Mouse (Mus musculus): ENCODE data around the gene Tmem87a. TPM values are rescaled to one million over a fixed set of nuclear protein-coding genes. Genes with fewer than 3 reads are reported as not detected.

The Tmem87a gene
- polyA plus RNA-seq, 1 experiment from 2014 or later = 6.3 TPM

DNA sequence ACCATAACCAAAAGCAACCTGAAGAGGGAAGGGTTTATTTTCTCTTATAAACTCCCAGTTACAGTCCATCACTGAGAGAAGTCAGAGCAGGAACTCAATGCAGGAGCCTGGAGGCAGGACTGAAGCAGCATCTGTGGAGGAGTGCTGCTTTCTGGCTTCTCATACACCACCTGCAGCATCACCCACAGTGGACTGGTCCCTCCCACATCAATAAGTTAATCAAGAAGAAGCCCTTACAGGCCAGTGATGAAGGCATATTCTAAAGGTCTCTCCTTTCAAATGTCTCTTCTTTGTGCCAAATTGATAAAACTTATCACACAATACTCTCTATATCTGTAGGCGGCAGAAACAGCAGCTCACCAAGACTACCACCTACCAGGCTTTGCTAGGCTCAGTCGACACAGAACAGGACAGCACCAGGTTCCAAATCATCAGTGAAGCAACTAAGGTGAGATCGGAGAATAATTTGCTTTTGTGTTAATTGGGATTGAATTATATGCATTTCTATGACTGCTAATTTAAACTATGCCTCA lies 7.2 kb upstream of the Tmem87a start:
- Histone ChIP-seq H3K4me1 (ENCODE audit: control insufficient read depth, insufficient read depth, low read depth, low read length) (no peaks in the 10 kb centered on the region), H3K27me3 (replicated peaks; ENCODE audit: control insufficient read depth, insufficient read depth, low read length) (no peaks in the 10 kb centered on the region), H3K27ac (ENCODE audit: low read depth, low read length) (no peak overlapping the region), H3K4me3 (ENCODE audit: low read length) (no peak overlapping the region), H3K36me3 (ENCODE audit: control insufficient read depth, insufficient read depth, low read length) (peaks cover 3% of the 10 kb centered on the region; the same call in 1 of the 2 replicates), H3K9ac (ENCODE audit: low read depth, low read length) (no peak overlapping the region), H3K4me2 (ENCODE audit: low read length) (no peak overlapping the region), H3K9me3 (ENCODE audit: control insufficient read depth, low read length) (no peaks in the 10 kb centered on the region)
- WGBS = 94% methylated on average over 3 of the region's 3 CpGs
- no peak for ATAC-seq

DNA sequence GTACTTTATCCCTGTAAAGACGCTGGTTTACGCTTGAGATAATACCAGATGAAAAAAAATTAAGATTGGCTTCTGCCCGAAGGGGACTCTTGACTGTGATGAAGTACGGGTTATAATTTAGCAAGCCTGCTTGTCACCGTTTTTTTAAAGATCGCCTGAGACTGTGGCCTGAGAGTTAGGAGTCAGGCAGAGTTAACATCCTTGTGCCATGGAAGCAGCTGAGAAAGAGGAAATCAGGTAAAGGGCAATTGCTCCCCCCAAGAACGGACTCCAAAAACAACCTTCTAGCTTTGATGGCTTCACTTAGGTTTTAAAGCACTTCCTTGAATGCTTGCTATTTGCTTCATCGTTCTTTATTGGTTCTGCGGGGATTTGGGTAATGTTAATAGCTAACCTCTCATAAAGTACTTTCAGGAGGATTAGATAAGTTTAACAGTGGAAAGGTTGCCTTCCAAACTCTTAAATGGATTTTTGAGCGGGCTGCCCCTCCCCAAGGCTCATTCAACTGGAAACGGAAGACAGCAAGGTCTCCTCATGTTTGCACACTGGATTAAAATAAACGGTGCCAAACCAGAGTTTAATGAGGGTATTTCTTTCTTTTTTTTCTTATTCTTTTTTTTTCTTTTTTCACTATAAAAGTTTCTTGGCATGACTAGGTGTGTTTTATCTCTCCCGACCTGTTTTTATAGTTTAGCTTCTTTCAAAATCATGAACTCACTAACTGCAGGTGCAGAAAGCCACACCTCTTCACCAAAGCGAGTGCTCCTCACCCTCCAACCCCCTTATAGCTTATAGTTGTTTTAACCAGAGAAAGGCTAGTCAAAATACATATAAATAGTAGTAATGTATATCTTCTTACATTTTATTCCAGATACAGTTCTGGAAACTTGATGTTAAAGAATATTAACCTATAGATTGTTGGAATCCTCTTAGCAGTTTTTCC lies 1.2 kb upstream of the Tmem87a start:
- Histone ChIP-seq H3K9me3 (ENCODE audit: control insufficient read depth, low read length) (no peaks in the 10 kb centered on the region), H3K9ac (ENCODE audit: low read depth, low read length) (peak overlapping the region; percentile 61), H3K4me2 (ENCODE audit: low read length) (peak overlapping the region; percentile 66), H3K4me3 (ENCODE audit: low read length) (peak overlapping the region; percentile 85), H3K27ac (ENCODE audit: low read depth, low read length) (peak overlapping the region; percentile 81), H3K4me1 (ENCODE audit: control insufficient read depth, insufficient read depth, low read depth, low read length) (peaks cover 16% of the 10 kb centered on the region), H3K27me3 (replicated peaks; ENCODE audit: control insufficient read depth, insufficient read depth, low read length) (no peaks in the 10 kb centered on the region), H3K36me3 (ENCODE audit: control insufficient read depth, insufficient read depth, low read length) (no peaks in the 10 kb centered on the region)
- no peak for ATAC-seq
- 39% methylated on average over 14 of the region's 14 CpGs for WGBS

DNA sequence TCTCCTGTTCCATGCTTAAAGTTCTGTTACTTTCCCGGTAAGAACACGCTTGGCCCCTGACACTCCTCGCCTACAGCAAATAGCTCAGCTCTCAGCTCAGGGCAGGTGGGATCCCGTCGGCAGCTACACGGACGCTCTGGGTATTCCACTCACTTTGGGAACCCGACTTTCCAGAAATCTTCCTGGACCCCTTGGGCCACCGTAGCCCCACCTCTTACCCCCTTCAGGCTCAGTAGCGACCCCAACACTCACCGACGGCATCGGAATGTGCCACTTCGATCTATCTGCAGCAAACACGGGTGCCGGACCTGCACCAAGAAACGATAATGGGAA lies 294 bp downstream of the Tmem87a start, which contains the start of gene Ganc:
Gene Ganc, plus strand, starts transcription at position 244 of the 333 bp plus-strand sequence.
- H3K4me3 ChIP-seq (ENCODE audit: low read length) = peak within 1 kb of the TSS; percentile 85
- peak; percentile 92 for ATAC-seq
- under 1% methylated on average over 17 of the region's 17 CpGs for WGBS

DNA sequence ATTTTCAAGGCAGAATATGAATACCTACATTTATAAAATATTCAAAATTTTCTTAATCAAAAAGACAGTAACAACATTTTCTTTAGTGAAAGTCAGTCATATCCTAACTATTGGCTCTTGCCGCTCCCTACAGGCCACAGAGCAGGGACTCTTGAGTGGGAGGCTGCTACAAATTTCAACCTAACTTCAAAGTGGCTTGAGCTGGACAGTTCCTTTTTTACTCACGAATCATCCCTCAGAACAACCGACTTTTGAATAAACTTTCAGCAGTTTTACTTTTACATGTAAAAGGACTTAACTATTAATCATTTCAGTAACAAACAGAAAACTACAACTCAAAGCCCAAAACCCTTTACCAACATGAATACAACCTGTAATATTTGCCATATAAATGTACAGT lies 1.1 kb downstream of the Tmem87a start:
- H3K9me3 ChIP-seq (ENCODE audit: control insufficient read depth, low read length) = no peaks in the 10 kb centered on the region
- no peak overlapping the region; the same call in 1 of the 2 replicates for H3K9ac ChIP-seq (ENCODE audit: low read depth, low read length)
- H3K27me3 ChIP-seq (replicated peaks; ENCODE audit: control insufficient read depth, insufficient read depth, low read length) = no peaks in the 10 kb centered on the region
- no peak for ATAC-seq
- peaks cover 16% of the 10 kb centered on the region for H3K4me1 ChIP-seq (ENCODE audit: control insufficient read depth, insufficient read depth, low read depth, low read length)
- peak overlapping the region; percentile 85; the same call in 1 of the 2 replicates for H3K4me3 ChIP-seq (ENCODE audit: low read length)
- 63% methylated on average over 3 of the region's 3 CpGs for WGBS
- H3K4me2 ChIP-seq (ENCODE audit: low read length) = peak overlapping the region; percentile 62
- no peak overlapping the region for H3K27ac ChIP-seq (ENCODE audit: low read depth, low read length)
- no peaks in the 10 kb centered on the region for H3K36me3 ChIP-seq (ENCODE audit: control insufficient read depth, insufficient read depth, low read length)

More for the DNA sequence above, 294 bp downstream of the Tmem87a start, which contains the start of gene Ganc:
- Histone ChIP-seq H3K9me3 (ENCODE audit: control insufficient read depth, low read length) (no peaks in the 10 kb centered on the region), H3K27ac (ENCODE audit: low read depth, low read length) (peak within 1 kb of the TSS; percentile 82), H3K4me2 (ENCODE audit: low read length) (peak within 1 kb of the TSS; percentile 66), H3K4me1 (ENCODE audit: control insufficient read depth, insufficient read depth, low read depth, low read length) (peaks cover 16% of the 10 kb centered on the region), H3K27me3 (replicated peaks; ENCODE audit: control insufficient read depth, insufficient read depth, low read length) (no peaks in the 10 kb centered on the region), H3K9ac (ENCODE audit: low read depth, low read length) (peak within 1 kb of the TSS; percentile 79), H3K36me3 (ENCODE audit: control insufficient read depth, insufficient read depth, low read length) (no peaks in the 10 kb centered on the region)

DNA sequence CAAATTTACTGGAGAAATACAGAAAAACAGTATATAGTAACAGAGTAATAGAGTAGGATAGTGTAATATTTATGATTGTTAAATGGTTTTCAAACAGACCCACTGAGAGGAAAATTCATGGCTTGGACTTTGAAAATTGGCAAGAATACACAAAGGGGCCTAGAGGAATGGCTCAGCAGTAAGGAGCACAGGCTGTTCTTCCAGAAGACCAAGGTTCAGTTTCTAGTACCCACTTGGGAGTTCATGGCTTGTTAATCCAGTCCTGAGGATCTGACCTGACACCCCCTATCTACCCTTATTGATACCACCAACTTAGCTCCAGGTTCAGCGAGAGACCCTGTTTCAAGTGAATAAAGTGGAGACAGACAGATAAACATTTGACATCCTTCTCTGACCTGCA lies 6.0 kb downstream of the Tmem87a start:
- Histone ChIP-seq H3K4me1 (ENCODE audit: control insufficient read depth, insufficient read depth, low read depth, low read length) (peaks cover 7% of the 10 kb centered on the region), H3K4me3 (ENCODE audit: low read length) (no peak overlapping the region), H3K9me3 (ENCODE audit: control insufficient read depth, low read length) (no peaks in the 10 kb centered on the region), H3K4me2 (ENCODE audit: low read length) (no peak overlapping the region), H3K9ac (ENCODE audit: low read depth, low read length) (no peak overlapping the region), H3K36me3 (ENCODE audit: control insufficient read depth, insufficient read depth, low read length) (peaks cover 12% of the 10 kb centered on the region), H3K27me3 (replicated peaks; ENCODE audit: control insufficient read depth, insufficient read depth, low read length) (no peaks in the 10 kb centered on the region), H3K27ac (ENCODE audit: low read depth, low read length) (no peak overlapping the region)
- 94% methylated on average over 1 of the region's 1 CpGs for WGBS
- ATAC-seq = no peak

DNA sequence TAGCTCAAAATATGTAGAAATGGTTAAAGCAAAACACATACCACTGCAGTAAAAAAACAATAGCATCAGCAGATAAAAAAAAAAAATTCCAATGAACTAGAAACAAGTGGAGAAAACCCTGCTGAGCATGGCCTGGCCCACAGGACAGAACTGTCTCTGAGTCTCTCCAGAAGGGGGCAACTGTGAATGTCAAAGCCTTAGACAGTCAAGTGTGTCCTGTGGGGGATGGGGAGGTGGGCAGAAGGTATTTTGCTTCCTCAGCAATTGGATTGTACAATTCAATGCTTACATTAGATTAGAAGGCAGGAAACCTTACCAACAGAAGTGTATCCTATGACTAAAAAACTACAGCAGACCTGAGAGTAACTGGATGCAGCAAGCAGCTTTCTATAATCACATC lies 11.5 kb downstream of the Tmem87a start:
- Histone ChIP-seq H3K36me3 (ENCODE audit: control insufficient read depth, insufficient read depth, low read length) (peaks cover 33% of the 10 kb centered on the region), H3K27ac (ENCODE audit: low read depth, low read length) (no peak overlapping the region), H3K27me3 (replicated peaks; ENCODE audit: control insufficient read depth, insufficient read depth, low read length) (no peaks in the 10 kb centered on the region), H3K9me3 (ENCODE audit: control insufficient read depth, low read length) (no peaks in the 10 kb centered on the region), H3K4me1 (ENCODE audit: control insufficient read depth, insufficient read depth, low read depth, low read length) (no peaks in the 10 kb centered on the region), H3K4me2 (ENCODE audit: low read length) (no peak overlapping the region), H3K4me3 (ENCODE audit: low read length) (no peak overlapping the region), H3K9ac (ENCODE audit: low read depth, low read length) (no peak overlapping the region)
- no peak for ATAC-seq

DNA sequence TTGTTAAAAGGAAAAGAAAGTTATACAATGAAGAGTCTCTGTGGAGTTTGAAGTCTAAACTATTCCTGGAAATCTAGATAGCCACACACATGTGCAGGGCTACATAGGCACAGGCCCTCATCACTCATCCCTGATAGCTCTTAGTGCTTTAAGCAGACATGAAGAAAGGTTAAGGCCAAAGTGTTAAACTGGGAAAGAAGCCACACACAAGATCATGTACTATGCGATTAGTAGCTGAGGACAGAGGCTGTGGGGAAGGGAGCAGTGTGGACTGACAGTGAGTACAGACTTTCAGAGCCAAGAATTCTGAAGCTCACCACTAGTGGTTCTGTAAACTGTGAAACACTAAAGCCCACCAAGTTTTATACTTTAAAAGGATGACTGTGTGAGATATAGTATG lies 13.0 kb downstream of the Tmem87a start:
- no peak overlapping the region for H3K9ac ChIP-seq (ENCODE audit: low read depth, low read length)
- H3K4me2 ChIP-seq (ENCODE audit: low read length) = no peak overlapping the region
- H3K36me3 ChIP-seq (ENCODE audit: control insufficient read depth, insufficient read depth, low read length) = peaks cover 31% of the 10 kb centered on the region
- H3K4me3 ChIP-seq (ENCODE audit: low read length) = no peak overlapping the region
- no peak overlapping the region for H3K27ac ChIP-seq (ENCODE audit: low read depth, low read length)
- no peaks in the 10 kb centered on the region for H3K4me1 ChIP-seq (ENCODE audit: control insufficient read depth, insufficient read depth, low read depth, low read length)
- H3K27me3 ChIP-seq (replicated peaks; ENCODE audit: control insufficient read depth, insufficient read depth, low read length) = no peaks in the 10 kb centered on the region
- ATAC-seq = no peak
- whole genome bisulfite sequencing = 95% methylated on average over 1 of the region's 1 CpGs
- no peaks in the 10 kb centered on the region for H3K9me3 ChIP-seq (ENCODE audit: control insufficient read depth, low read length)

DNA sequence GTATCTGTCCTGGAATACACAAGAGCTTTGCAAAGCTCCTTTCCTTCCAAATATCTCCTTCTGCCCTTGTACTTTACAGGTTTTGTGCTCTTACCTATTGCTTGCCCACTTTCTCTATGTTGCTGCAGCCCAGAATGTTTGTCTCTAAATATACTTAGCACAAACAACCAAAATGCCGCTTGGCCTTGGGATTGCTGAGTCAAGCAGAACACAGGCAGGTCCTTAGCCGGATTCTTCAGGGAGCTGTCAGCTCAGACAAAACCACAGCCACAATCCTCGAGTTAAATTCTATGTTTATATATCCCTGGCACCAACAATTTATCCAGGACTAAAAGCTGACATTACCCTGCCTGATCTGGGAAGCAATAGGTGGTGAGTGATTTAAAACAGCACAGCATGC lies 14.5 kb downstream of the Tmem87a start:
- H3K9ac ChIP-seq (ENCODE audit: low read depth, low read length) = no peak overlapping the region
- no peak for ATAC-seq
- peaks cover 26% of the 10 kb centered on the region for H3K36me3 ChIP-seq (ENCODE audit: control insufficient read depth, insufficient read depth, low read length)
- H3K4me3 ChIP-seq (ENCODE audit: low read length) = no peak overlapping the region
- H3K4me1 ChIP-seq (ENCODE audit: control insufficient read depth, insufficient read depth, low read depth, low read length) = no peaks in the 10 kb centered on the region
- H3K4me2 ChIP-seq (ENCODE audit: low read length) = no peak overlapping the region
- H3K9me3 ChIP-seq (ENCODE audit: control insufficient read depth, low read length) = no peaks in the 10 kb centered on the region
- no peak overlapping the region for H3K27ac ChIP-seq (ENCODE audit: low read depth, low read length)
- H3K27me3 ChIP-seq (replicated peaks; ENCODE audit: control insufficient read depth, insufficient read depth, low read length) = no peaks in the 10 kb centered on the region
- WGBS = 90% methylated on average over 3 of the region's 3 CpGs

DNA sequence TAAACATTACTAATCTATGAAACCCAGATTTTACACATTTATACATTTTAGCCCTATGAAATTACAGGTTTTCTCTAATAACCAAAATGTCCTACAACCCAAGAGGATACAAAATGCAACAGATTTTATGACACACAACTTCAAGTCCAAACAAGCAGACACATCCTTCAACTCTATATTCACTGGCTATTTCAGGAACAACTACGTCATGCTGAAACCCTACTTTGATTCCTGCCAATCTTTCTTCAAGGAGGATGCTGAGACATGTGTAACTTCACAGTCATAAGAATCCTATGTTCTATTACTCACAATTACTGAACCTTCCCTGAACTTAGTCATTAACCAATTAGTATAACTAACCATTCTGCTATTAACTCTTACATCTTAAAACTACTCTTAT lies 16.6 kb downstream of the Tmem87a start:
- H3K4me3 ChIP-seq (ENCODE audit: low read length) = no peak overlapping the region
- H3K27me3 ChIP-seq (replicated peaks; ENCODE audit: control insufficient read depth, insufficient read depth, low read length) = no peaks in the 10 kb centered on the region
- no peak overlapping the region for H3K4me2 ChIP-seq (ENCODE audit: low read length)
- WGBS = 94% methylated on average over 1 of the region's 1 CpGs
- ATAC-seq = no peak
- no peak overlapping the region for H3K9ac ChIP-seq (ENCODE audit: low read depth, low read length)
- H3K4me1 ChIP-seq (ENCODE audit: control insufficient read depth, insufficient read depth, low read depth, low read length) = no peaks in the 10 kb centered on the region
- peaks cover 29% of the 10 kb centered on the region for H3K36me3 ChIP-seq (ENCODE audit: control insufficient read depth, insufficient read depth, low read length)
- H3K27ac ChIP-seq (ENCODE audit: low read depth, low read length) = no peak overlapping the region
- no peaks in the 10 kb centered on the region for H3K9me3 ChIP-seq (ENCODE audit: control insufficient read depth, low read length)

All from hindbrain, embryonic 16.5 days (tissue).